Mouse (Mus musculus): Measurements from ENCODE around the gene Pla2g7. TPM values are rescaled to one million over a fixed set of nuclear protein-coding genes. Genes with fewer than 3 reads are reported as not detected.

The Pla2g7 gene
- polyA plus RNA-seq (2012; rRNA removed): 1.6 and 2.1 TPM in 2 replicates

DNA sequence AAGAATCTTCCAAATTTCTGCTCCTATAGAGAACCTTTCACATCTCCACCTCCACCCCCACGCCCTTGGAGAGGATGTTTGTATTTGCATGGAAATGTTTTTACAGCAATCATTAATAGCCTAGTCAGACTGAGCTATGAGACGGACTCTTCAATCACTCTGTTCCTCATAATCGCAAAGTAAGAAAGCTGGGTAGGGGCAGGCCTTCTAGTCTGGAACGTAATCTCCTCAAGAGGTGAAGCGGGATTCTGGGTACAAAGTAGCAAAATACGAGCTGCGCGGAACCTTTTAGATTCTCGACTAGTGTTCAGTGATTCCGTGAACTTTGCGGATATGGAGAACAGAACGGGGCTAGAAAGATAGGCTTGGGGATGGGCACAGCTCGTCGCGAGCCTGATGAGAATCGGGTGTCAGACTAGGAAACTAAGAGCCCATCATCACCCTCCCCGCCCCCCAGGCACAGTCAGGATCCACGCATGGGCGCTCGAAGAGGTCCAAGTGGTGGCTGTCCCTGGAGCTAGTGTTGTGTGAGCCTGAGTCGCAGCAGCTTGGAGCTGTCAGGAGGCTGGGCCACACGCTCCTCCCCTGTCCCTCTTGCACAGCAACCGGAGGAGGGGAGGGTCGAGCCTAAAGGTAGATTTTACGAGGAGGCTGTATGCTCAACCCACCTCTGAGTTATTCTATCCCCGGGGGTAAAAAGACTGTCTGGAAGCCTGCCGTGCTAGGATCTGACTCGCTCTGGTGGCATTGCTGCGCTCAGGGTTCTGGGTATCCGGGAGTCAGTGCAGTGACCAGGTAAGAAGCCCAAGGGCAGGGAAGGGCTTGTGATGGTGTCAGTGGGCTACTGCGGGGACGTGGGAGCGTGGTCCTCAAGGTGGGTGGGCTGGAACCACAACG, at the start of gene Pla2g7:
Pla2g7 (plus strand) TSS at position 107 of the 897 bp plus-strand sequence.

DNA sequence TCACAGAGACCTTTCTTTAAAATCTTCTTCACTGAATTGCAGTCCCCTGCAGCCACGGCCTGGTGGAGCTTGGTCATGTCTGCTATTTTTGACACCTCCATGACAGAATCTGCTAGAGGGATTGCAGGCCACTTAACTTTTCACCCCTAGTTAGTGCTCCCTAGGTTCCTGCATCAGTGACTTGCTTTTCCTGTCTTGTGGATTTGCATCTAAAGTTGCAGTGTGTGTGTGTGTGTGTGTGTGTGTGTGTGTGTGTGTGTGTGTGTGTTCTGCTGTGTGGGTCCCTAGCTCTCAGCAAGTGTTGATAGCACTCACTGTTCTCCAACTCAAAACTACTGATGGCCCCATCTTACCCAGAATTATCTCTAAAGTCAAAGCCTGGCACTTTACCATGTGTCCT, 24.4 kb upstream of the Pla2g7 start, which contains the start of gene Ankrd66:
Ankrd66 (minus strand) TSS at position 101 of the 400 bp plus-strand sequence.

DNA sequence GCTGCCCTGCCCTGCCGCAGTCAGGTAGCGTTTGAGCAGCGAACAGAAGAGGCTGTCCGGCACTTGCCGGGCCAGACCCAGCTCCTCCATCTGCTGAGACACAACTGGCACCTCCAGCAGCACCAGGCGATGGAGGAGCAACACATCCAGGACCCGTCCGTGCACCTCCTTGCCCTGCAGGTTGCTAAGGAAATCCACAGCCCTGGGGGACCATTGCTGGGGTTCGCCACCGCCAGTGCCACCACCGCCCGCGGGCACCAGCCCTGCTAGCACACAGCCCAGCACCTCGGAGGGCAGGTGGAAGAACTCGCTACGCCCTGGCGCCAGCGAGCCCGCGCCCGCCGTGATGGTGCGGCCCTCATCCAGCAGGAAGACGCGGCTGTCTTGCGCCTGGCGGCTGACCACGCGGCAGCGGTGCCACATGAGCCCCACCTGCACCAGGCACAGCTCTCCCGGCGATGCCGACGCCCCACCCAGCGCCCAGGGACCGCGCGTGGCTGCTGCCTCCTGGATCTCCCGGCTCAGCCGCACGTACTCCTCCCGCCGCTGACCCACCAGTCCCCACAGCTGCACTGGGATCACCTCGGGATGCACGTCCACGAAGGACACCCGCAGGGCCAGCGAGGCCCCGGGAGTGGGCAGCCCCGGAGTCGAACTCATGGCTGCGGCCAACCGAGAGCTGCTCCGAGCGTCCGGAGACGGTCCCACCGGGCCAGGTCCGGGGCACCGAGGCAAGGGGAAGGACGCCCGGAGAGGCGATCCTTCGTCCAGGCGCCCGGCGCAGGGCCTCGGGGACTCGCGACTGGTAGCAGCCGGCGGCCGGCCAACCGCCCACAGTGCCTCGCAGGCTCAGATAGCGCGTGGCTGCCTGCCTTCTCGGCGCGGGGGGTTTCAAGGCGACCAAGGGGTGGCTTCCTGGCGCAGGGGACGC, 61.9 kb downstream of the Pla2g7 start, which contains the start of gene Tdrd6:
Tdrd6 (minus strand) TSS at position 804 of the 931 bp plus-strand sequence.

Other genes starting within 250 kb of the Pla2g7 start
- gene Adgrf5, start 207.6 kb upstream of the Pla2g7 start, polyA plus RNA-seq (2012; rRNA removed): 1.4 and 2.4 TPM in 2 replicates
- not detected in 2 replicates for gene Mep1a, start 65.3 kb upstream of the Pla2g7 start, polyA plus RNA-seq (2012; rRNA removed)
- not detected in 2 replicates for gene Ankrd66, start 24.5 kb upstream of the Pla2g7 start, polyA plus RNA-seq (2012; rRNA removed)
- gene Tdrd6, start 62.2 kb downstream of the Pla2g7 start, polyA plus RNA-seq (2012; rRNA removed): not detected in 2 replicates
- 0.54 and 1.00 TPM in 2 replicates for gene Slc25a27, start 99.1 kb downstream of the Pla2g7 start, polyA plus RNA-seq (2012; rRNA removed)
- 0.49 and 0.57 TPM in 2 replicates for gene Cyp39a1, start 99.3 kb downstream of the Pla2g7 start, polyA plus RNA-seq (2012; rRNA removed)
- 4.1 and 6.3 TPM in 2 replicates for gene Rcan2, start 233.3 kb downstream of the Pla2g7 start, polyA plus RNA-seq (2012; rRNA removed)